Mouse (Mus musculus): ENCODE measurements around the gene 9430097D07Rik. TPM values are rescaled to one million over a fixed set of nuclear protein-coding genes. Genes with fewer than 3 reads are reported as not detected.

Gene 9430097D07Rik
- polyA plus RNA-seq, 1 experiment from 2014 or later, result 0.33 TPM

DNA sequence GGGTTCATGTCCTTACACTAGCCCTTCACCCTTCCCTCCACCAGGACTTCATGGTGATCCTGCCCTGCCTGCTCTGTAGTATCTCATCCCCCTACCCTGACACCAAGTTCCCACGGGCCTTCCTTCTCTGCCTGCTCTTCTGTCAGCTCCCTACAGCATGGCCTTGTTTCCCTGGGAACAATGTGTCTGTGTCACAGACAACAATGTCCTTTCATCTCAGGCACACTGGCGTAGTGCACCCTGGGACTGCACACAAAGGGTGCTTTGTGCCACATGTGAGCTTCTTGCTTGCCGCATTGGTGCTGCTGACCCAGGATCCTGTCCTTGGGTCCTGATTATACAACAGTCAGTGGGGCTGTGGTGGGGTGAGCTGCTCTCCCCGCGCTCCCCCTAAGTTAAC is 15.9 kb downstream of the 9430097D07Rik start:
- Histone ChIP-seq H3K9me3 (ENCODE audit: control insufficient read depth, low read length) (no peaks in the 10 kb centered on the region), H3K4me1 (ENCODE audit: control insufficient read depth, insufficient read depth, low read length) (no peaks in the 10 kb centered on the region), H3K36me3 (ENCODE audit: control insufficient read depth, insufficient read depth, low read length) (no peaks in the 10 kb centered on the region; the same call in 1 of the 2 replicates), H3K27ac (replicated peaks; ENCODE audit: low read depth, low read length) (peak overlapping the region; percentile 21; the same call in 1 of the 2 replicates), H3K4me3 (ENCODE audit: low read depth, low read length) (no peak overlapping the region), H3K27me3 (ENCODE audit: control insufficient read depth, insufficient read depth, low read length) (no peaks in the 10 kb centered on the region), H3K9ac (ENCODE audit: low read length) (no peak overlapping the region), H3K4me2 (ENCODE audit: low read depth, severe bottlenecking) (no peak overlapping the region)
- DNase-seq (ENCODE audit: low spot score) (no peak), ATAC-seq (ENCODE audit: insufficient number of reproducible peaks, low FRiP score, low TSS enrichment, low read depth) (no peak)
- 78% methylated on average over 5 of the region's 5 CpGs for WGBS

DNA sequence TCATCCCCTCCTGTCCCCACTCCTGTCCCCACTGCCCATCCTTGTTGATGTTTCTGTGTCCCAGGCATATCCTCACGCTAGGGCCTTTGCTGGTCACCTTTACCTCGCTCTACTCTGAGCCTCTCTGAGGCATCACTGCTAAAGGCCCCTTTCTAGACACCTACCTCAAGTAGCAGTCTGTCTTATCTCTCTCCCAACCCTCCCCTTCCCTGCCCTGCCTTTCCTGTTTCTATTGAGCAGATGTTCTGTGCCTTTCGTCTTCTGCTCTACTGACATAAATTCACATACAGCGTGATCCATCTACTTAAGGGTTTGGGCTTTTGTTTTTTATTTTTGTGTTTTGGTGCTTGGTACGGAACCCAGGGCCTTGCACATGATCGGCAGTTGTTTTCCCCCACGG is 19.5 kb downstream of the 9430097D07Rik start:
- 85% methylated on average over 7 of the region's 7 CpGs for WGBS
- H3K27me3 ChIP-seq (ENCODE audit: control insufficient read depth, insufficient read depth, low read length), result no peaks in the 10 kb centered on the region
- H3K36me3 ChIP-seq (ENCODE audit: control insufficient read depth, insufficient read depth, low read length), result no peaks in the 10 kb centered on the region
- H3K9ac ChIP-seq (ENCODE audit: low read length), result no peak overlapping the region
- DNase-seq (ENCODE audit: low spot score), result no peak
- no peak overlapping the region for H3K27ac ChIP-seq (replicated peaks; ENCODE audit: low read depth, low read length)
- no peak overlapping the region for H3K4me2 ChIP-seq (ENCODE audit: low read depth, severe bottlenecking)
- ATAC-seq (ENCODE audit: insufficient number of reproducible peaks, low FRiP score, low TSS enrichment, low read depth), result no peak
- no peaks in the 10 kb centered on the region for H3K9me3 ChIP-seq (ENCODE audit: control insufficient read depth, low read length)
- H3K4me1 ChIP-seq (ENCODE audit: control insufficient read depth, insufficient read depth, low read length), result no peaks in the 10 kb centered on the region
- H3K4me3 ChIP-seq (ENCODE audit: low read depth, low read length), result no peak overlapping the region

GRCm38 (mm10) chr2:32555484-32555883 is 20.0 kb downstream of the 9430097D07Rik start:
- ATAC-seq (ENCODE audit: insufficient number of reproducible peaks, low FRiP score, low TSS enrichment, low read depth), result no peak
- Histone ChIP-seq H3K9me3 (ENCODE audit: control insufficient read depth, low read length) (no peaks in the 10 kb centered on the region), H3K27me3 (ENCODE audit: control insufficient read depth, insufficient read depth, low read length) (no peaks in the 10 kb centered on the region), H3K9ac (ENCODE audit: low read length) (no peak overlapping the region), H3K4me3 (ENCODE audit: low read depth, low read length) (no peak overlapping the region), H3K36me3 (ENCODE audit: control insufficient read depth, insufficient read depth, low read length) (no peaks in the 10 kb centered on the region), H3K4me1 (ENCODE audit: control insufficient read depth, insufficient read depth, low read length) (no peaks in the 10 kb centered on the region; the same call in 1 of the 2 replicates), H3K4me2 (ENCODE audit: low read depth, severe bottlenecking) (no peak overlapping the region), H3K27ac (replicated peaks; ENCODE audit: low read depth, low read length) (no peak overlapping the region)
- WGBS, result 50% methylated on average over 4 of the region's 4 CpGs
- no peak for DNase-seq (ENCODE audit: low spot score)

GRCm38 (mm10) chr2:32553592-32554148 is 21.8 kb downstream of the 9430097D07Rik start:
- 84% methylated on average over 7 of the region's 7 CpGs for WGBS
- H3K27ac ChIP-seq (replicated peaks; ENCODE audit: low read depth, low read length), result no peak overlapping the region
- no peak overlapping the region for H3K9ac ChIP-seq (ENCODE audit: low read length)
- no peaks in the 10 kb centered on the region for H3K9me3 ChIP-seq (ENCODE audit: control insufficient read depth, low read length)
- ATAC-seq (ENCODE audit: insufficient number of reproducible peaks, low FRiP score, low TSS enrichment, low read depth) (no peak), DNase-seq (ENCODE audit: low spot score) (no peak)
- H3K27me3 ChIP-seq (ENCODE audit: control insufficient read depth, insufficient read depth, low read length), result no peaks in the 10 kb centered on the region
- H3K4me3 ChIP-seq (ENCODE audit: low read depth, low read length), result no peak overlapping the region
- no peak overlapping the region for H3K4me2 ChIP-seq (ENCODE audit: low read depth, severe bottlenecking)
- peaks cover 4% of the 10 kb centered on the region; the same call in 1 of the 2 replicates for H3K4me1 ChIP-seq (ENCODE audit: control insufficient read depth, insufficient read depth, low read length)
- no peaks in the 10 kb centered on the region for H3K36me3 ChIP-seq (ENCODE audit: control insufficient read depth, insufficient read depth, low read length)

- Histone ChIP-seq H3K4me1 (ENCODE audit: control insufficient read depth, insufficient read depth, low read length) (peaks cover 4% of the 10 kb centered on the region; the same call in 1 of the 2 replicates), H3K9ac (ENCODE audit: low read length) (no peak overlapping the region), H3K4me2 (ENCODE audit: low read depth, severe bottlenecking) (no peak overlapping the region), H3K36me3 (ENCODE audit: control insufficient read depth, insufficient read depth, low read length) (no peaks in the 10 kb centered on the region), H3K27me3 (ENCODE audit: control insufficient read depth, insufficient read depth, low read length) (no peaks in the 10 kb centered on the region), H3K9me3 (ENCODE audit: control insufficient read depth, low read length) (no peaks in the 10 kb centered on the region), H3K4me3 (ENCODE audit: low read depth, low read length) (no peak overlapping the region), H3K27ac (replicated peaks; ENCODE audit: low read depth, low read length) (no peak overlapping the region)
- no peak for DNase-seq (ENCODE audit: low spot score)
- 77% methylated on average over 5 of the region's 5 CpGs for WGBS
- ATAC-seq (ENCODE audit: insufficient number of reproducible peaks, low FRiP score, low TSS enrichment, low read depth), result no peak
Observed at GRCm38 (mm10) chr2:32551236-32551635, 24.2 kb downstream of the 9430097D07Rik start.

GRCm38 (mm10) chr2:32549764-32550163 is 25.7 kb downstream of the 9430097D07Rik start:
- Histone ChIP-seq H3K4me3 (ENCODE audit: low read depth, low read length) (no peak overlapping the region), H3K27ac (replicated peaks; ENCODE audit: low read depth, low read length) (no peak overlapping the region; the same call in 1 of the 2 replicates), H3K4me1 (ENCODE audit: control insufficient read depth, insufficient read depth, low read length) (peaks cover 4% of the 10 kb centered on the region; the same call in 1 of the 2 replicates), H3K9ac (ENCODE audit: low read length) (no peak overlapping the region), H3K4me2 (ENCODE audit: low read depth, severe bottlenecking) (no peak overlapping the region), H3K27me3 (ENCODE audit: control insufficient read depth, insufficient read depth, low read length) (no peaks in the 10 kb centered on the region), H3K9me3 (ENCODE audit: control insufficient read depth, low read length) (no peaks in the 10 kb centered on the region), H3K36me3 (ENCODE audit: control insufficient read depth, insufficient read depth, low read length) (no peaks in the 10 kb centered on the region)
- DNase-seq (ENCODE audit: low spot score) (no peak), ATAC-seq (ENCODE audit: insufficient number of reproducible peaks, low FRiP score, low TSS enrichment, low read depth) (no peak)
- 50% methylated on average over 6 of the region's 6 CpGs for WGBS

DNA sequence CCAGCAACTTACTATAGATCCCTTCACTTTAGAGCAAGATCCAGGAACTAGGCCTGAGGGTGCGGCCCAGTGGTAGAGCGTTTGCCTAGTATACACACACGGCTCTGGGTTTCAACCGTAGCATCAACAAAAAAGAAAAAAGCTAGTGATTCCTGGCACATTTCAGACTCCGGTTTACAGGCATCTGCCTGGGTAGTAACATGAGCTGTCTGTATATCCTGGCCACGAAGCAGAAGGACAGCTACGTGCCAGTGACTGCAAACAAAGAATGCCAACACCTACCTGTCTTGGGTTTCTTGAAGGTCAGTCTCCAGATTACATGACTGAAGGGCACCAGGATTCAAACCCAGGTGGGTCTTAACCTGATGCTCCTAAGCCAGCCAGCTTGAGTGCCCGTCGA is 26.3 kb downstream of the 9430097D07Rik start:
- Histone ChIP-seq H3K4me2 (ENCODE audit: low read depth, severe bottlenecking) (no peak overlapping the region), H3K27me3 (ENCODE audit: control insufficient read depth, insufficient read depth, low read length) (no peaks in the 10 kb centered on the region), H3K27ac (replicated peaks; ENCODE audit: low read depth, low read length) (no peak overlapping the region), H3K4me3 (ENCODE audit: low read depth, low read length) (no peak overlapping the region), H3K4me1 (ENCODE audit: control insufficient read depth, insufficient read depth, low read length) (peaks cover 4% of the 10 kb centered on the region; the same call in 1 of the 2 replicates), H3K36me3 (ENCODE audit: control insufficient read depth, insufficient read depth, low read length) (no peaks in the 10 kb centered on the region), H3K9me3 (ENCODE audit: control insufficient read depth, low read length) (no peaks in the 10 kb centered on the region), H3K9ac (ENCODE audit: low read length) (no peak overlapping the region)
- ATAC-seq (ENCODE audit: insufficient number of reproducible peaks, low FRiP score, low TSS enrichment, low read depth) (no peak), DNase-seq (ENCODE audit: low spot score) (no peak)
- WGBS, result 88% methylated on average over 9 of the region's 9 CpGs

- ATAC-seq (ENCODE audit: insufficient number of reproducible peaks, low FRiP score, low TSS enrichment, low read depth) (no peak), DNase-seq (ENCODE audit: low spot score) (no peak)
- no peak overlapping the region for H3K27ac ChIP-seq (replicated peaks; ENCODE audit: low read depth, low read length)
- no peak overlapping the region for H3K4me2 ChIP-seq (ENCODE audit: low read depth, severe bottlenecking)
- no peak overlapping the region for H3K9ac ChIP-seq (ENCODE audit: low read length)
- no peaks in the 10 kb centered on the region for H3K9me3 ChIP-seq (ENCODE audit: control insufficient read depth, low read length)
- H3K36me3 ChIP-seq (ENCODE audit: control insufficient read depth, insufficient read depth, low read length), result no peaks in the 10 kb centered on the region
- 94% methylated on average over 7 of the region's 7 CpGs for WGBS
- peaks cover 4% of the 10 kb centered on the region; the same call in 1 of the 2 replicates for H3K4me1 ChIP-seq (ENCODE audit: control insufficient read depth, insufficient read depth, low read length)
- H3K27me3 ChIP-seq (ENCODE audit: control insufficient read depth, insufficient read depth, low read length), result no peaks in the 10 kb centered on the region
- H3K4me3 ChIP-seq (ENCODE audit: low read depth, low read length), result no peak overlapping the region
Observed at GRCm38 (mm10) chr2:32547964-32548739, 27.3 kb downstream of the 9430097D07Rik start.

Measured in limb, embryonic 11.5 days (tissue).